Mouse (Mus musculus): Measurements from ENCODE around the gene Gm21970.

Gene Gm21970

DNA sequence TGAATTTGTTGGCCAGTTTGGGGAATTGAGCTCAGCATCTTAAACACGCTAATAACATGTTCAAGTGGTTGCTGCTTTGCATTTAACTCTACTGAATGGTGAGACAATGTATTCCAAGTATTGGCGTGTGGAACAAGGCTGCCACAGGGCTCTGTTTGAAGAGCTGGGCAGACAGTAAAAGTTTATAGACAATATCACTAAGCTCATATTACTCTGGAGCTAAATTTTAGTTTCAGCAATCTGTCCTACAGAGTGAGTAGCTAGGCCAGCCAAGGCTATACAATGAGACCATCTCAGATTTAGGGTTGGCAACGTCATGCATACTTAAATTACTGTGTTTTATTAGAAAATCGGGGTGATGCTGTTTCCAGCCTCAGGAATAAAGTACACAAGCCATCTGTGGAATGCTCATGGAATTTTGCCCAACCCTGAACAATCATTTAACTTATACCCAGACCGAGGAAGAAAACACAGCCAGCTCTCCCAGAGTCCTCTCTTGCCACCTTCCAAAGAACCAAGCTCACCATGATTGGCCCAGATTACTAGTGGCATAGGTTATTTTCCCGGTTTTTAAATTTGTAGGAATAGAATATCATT, 10.1 kb downstream of the Gm21970 start:
- no peak for DNase-seq (ENCODE audit: low spot score)

DNA sequence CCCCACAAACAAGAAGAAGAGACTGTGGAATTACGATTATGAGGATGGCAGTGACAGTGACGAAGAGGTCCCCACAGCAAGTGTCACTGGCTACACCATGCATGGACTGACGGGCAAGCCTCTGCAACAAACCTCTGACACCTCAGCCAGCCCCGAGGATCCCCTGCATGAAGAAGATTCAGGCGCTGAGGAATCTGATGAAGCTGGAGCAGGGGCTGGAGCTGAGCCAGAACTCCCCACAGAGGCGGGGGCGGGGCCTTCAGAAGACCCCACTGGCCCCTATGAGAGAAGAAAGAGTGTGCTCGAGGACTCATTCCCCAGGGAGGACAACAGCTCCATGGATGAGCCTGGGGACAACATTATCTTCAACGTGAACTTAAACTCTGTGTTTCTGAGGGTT, 12.3 kb downstream of the Gm21970 start:
- DNase-seq (ENCODE audit: low spot score), result no peak

DNA sequence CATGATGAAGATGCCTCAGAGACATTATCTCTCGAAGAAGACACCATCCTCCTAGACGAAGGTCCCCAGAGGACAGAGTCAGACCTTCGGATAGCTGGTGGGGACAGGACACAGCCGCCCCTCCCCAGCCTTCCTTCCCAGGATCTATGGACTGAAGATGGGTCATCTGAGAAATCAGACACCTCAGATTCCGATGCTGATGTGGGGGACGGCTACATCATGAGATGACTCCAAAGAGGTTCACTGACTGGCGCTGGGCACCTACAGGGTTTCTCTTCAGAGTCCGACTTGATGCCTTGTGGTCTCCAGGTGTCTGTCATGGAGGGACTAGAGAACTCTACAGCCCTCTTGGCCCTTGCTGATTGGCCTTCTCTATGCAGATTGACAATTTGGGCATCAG, 12.7 kb downstream of the Gm21970 start:
- no peak for DNase-seq (ENCODE audit: low spot score)

DNA sequence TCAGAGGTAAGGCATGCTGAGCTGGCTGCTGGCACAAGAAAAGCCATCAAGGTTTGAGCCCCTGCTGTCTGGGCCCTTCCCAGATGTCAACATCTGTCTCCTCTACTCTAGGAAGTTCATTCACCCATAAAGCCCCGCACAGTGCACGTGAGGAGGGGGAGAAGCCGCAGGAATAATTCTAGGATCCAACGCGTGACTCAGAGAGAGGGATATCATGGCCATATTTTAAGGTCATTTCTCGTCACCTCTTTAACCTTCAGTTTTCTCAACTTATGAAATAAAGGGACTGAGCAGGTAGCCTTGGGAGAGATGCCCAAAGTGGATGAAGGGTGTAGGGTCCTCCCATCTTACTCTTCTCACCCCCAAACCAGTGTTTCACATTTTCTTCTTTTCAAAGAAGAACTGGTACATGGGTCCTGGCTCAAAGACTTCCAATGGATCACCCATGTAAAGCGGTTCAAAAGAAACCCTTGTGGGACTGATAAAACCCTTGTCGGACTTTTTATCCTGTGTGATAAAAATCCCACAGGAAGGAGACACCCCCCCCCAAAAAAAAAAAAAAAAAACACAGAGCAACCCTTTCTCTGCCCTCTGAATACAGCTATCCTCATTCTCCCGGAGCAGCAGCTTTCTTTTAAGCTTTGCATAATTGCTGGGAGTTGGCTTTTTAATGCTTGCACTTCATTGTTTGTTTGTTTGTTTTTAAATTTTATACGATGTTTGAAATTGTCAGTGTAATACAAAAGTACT, 13.5 kb downstream of the Gm21970 start:
- no peak for DNase-seq (ENCODE audit: low spot score)

DNA sequence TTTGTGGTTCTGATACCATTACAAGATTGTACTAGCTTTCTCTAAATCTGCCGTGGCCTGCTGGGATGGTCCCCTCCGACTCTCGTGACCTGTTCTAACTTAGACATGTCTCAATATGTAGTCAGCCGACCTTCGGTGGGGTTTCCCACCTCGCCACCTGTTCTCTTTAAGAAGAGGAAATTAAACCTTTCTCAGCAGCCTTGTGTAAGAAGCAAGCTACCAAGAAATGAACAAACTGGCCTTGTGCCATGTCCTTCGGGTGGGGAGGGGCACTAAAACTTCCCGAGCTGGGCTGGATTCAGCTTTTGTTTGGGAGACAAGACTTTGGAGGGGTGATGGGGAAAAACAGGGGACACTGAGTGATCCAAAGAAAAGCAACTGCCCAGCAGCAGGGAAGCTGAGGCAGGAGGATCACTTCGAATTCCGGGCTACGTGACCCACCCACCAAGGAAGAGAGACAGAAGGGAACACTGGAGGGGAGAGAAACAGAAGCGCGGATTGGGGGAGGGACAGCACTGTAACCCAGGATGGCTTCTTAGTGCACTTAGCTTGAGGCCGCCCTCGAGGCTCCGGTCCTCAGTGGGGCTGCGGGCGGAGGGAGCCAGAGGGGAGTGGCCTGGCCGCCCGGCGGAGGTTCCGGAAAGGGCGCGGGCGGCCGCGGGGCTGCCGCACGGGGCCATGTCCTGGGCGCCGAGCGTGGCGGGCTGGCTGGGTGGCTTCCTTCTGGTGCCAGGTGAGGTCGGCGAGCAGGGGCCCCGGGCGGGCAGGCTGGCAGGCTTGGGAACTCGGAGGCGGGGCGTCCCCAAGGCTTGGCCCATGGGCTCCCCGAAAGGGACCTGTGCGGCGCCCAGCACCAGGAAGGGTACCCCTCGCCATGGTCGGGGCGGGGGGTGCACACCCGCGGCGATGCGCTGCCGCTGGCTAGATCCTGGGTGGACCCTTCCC, 14.4 kb downstream of the Gm21970 start, which contains the start of gene Il10rb:
Gene Il10rb (plus strand): TSS at position 525 of the 945 bp plus-strand sequence.
- DNase-seq (ENCODE audit: low spot score), result peak; percentile 60

DNA sequence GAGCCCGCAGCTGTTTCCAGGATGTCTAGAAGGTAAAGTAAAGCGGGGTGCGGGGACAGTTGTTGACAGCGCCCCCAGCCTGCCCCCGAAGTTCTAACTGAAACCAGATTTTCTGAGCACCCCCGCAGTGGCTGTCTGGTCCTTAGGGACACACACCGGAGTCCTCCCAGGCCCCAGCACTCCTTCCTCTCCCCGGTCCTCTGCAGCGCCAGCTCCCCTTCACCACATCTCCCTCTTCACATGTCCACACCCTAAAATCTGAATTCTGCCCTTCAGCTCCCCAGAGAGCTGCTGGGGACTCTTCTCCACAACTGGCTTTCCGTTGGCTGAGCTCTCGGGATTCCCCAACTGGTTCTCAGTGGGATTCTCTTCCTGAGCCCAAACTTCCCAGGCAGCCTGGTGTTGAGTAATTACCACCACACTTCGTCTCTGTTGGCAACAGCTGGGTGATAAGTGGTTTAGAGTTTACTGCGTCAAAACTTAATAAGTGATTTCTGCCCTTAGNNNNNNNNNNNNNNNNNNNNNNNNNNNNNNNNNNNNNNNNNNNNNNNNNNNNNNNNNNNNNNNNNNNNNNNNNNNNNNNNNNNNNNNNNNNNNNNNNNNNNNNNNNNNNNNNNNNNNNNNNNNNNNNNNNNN, 15.2 kb downstream of the Gm21970 start:
- DNase-seq (ENCODE audit: low spot score), result peak; percentile 56

DNA sequence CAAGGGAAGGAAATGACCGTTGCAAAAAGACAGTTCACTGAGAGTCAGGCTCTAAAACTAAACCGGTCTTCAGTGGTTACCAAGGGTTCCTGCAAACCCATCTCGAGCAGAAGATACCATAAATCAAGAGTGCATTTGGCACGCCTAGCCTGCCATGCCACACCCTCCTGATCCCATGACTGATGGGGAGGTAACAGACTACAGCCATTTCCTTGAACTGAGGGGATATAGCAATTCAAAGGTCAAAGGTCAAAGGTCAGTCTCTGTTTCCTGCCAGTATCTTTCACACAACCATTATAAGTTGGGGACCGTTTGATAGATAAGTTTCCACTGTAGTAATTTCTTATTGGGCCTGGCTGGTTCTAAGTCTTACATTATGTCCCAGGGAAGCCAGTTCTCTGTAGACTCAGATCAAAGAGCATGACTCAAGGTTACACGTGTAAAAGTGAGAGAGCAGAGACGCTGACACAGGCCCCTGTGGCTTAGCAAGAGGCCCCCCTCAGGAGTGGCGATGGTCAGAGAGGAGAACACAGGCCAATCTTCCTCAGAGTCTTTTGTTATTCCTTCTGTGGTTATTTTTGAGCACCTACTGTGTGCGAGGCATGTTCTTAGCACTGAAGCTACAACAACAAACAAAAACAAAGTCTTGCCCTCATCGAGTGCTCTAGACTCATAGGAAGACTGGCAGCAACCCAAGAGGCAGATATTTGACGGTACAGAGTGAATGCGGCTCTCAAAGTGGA, 21.8 kb downstream of the Gm21970 start:
- DNase-seq (ENCODE audit: low spot score), result peak; percentile 22

DNA sequence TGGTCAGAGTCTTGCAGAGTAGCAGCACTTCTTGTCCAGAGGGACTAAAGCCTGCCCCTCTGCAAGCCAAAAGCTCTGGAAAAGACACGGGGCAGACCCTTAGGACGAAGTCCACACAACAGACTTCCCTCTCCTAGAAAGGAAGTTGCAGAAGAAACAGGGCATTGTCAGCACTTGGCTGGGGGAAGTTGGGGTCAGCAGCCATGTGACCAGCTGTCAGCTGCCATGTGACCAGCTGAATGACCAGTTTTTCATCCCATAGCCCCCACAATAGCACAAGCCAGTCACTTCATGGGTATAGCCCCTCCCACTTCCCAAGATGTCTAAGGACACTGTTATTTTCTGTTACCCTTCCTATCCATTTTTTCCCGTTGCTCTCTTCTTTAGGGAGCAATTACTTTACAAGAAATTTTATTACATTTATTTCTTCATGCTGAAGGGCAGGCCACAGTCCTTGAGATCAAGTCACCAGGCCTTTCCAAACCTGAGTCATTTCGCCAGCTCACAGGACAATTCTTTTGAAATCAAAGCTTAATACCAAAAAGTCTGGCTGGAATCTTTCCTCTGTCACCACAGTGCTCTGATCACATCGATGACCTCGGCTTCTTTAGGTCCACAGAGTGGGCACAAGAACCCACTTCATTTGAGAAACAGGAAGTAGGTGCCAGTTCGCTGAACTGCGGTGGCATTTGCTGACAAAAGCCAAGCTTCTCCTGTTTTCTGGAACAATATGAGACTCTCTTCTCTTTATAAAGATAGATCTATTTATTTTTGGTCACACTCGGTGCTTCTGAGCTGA, 24.1 kb downstream of the Gm21970 start:
- no peak for DNase-seq (ENCODE audit: low spot score)

DNA sequence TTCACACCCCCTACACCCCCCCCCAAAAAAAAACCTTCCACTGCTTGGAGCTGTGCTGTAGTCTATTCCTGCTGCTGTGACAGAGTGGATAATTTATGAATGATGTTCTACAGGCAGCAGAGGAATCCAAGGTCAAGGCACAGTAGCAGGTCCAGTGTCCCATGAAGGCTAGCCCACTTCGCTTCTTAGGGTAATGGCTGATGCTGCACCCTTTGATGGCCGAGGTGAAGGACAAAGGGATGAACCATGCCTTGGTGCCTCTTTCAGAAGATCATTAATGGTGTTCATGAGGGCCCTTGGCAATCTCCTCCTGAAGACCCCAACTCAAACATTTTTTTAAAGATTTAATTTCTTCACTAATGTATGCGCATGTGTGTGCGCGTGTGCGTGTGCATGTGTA, 24.8 kb downstream of the Gm21970 start:
- DNase-seq (ENCODE audit: low spot score), result no peak

DNA sequence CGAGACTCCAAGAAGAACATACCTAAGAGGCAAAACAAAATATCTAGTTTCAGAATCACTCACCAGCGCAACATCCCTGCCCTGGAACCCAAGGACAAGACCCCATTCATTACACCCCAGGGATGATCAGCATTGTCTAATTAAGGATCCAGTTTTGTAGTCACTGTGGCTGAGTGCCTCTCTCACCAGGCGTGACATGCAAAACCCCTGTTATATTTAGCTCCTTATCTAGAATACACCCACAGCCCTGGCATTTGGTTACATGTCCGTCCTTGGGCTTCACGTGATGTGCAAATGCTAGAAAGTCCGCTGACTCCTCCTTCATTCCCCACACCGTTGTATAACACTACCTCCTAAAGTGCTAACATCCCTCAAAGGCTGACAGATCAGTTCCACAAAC, 25.4 kb downstream of the Gm21970 start:
- DNase-seq (ENCODE audit: low spot score), result no peak

DNA sequence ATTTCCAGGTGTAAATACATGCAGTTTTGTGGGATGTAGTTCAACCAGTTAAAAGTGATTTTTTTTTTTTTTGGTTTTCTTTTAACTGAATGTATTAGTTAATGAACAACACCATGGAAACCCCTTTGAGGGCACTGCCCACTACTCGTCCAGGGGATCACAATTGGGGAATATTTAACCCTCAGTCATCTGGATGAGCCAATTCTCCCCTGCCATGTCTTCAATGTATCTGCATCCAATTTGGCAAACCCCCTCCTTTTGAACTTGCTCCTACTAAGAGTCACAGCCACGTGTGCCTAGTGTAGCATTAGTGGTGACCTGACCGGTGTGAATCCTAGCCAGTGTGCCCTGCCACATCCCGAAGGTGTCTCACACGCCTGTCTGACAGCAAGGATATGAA, 27.0 kb downstream of the Gm21970 start:
- no peak for DNase-seq (ENCODE audit: low spot score)

DNA sequence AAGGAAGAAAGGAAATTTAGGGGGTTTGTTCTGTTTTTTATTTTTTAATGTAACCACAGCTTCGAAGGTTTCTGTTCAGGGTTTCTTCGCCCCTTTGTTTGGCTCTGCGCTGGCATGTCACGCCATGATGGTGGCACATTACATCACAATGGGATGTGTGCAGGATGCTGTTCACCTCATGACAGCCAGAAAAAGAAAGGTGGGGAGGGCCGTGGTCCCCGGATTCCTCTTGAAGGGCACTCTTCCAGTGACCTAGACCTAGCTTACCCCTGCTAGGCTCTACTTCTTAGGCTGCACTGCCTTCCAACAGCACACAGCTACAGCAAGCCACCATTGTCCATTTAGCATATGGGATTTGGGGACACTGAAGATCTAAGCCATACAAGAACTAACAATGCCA, 34.3 kb downstream of the Gm21970 start:
- DNase-seq (ENCODE audit: low spot score), result no peak

DNA sequence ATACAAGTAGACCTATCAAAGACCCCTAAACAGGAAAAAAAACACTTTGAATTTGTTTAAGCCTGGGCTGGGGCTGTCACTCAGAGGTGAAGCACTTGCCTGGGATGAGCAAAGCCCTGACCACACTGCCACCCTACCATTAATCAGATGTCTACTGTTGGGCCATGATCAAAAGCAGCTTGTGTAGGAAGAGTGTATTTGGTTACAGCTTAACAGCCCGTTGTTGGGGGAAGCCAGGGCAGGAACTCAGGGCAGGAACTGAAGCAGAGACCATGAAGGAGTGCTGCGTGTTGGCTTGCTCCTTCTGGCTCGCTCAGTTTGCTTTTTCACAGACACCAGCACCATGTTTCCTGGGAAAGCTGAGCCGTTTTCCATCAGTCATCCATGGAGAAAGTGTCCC, 35.1 kb downstream of the Gm21970 start:
- DNase-seq (ENCODE audit: low spot score), result no peak

DNA sequence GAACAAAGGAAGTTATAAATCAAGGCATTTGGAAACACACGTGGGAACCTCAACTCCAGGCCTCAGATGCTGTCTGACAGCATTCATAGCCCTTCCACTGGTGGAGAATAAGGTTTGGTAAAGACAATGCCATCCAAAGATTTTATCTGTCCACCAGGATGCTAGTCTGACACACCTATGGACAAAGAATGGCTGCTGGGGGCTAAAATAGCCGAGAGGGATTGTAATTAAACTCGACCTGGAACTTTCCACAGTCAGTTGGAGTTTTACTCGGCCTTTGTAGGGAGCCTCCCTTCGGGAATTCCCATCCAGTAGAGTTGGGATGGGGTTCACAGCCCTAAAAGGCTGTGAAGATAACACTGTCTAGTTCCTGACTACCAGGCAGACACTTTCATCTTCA, 35.9 kb downstream of the Gm21970 start:
- DNase-seq (ENCODE audit: low spot score), result no peak

DNA sequence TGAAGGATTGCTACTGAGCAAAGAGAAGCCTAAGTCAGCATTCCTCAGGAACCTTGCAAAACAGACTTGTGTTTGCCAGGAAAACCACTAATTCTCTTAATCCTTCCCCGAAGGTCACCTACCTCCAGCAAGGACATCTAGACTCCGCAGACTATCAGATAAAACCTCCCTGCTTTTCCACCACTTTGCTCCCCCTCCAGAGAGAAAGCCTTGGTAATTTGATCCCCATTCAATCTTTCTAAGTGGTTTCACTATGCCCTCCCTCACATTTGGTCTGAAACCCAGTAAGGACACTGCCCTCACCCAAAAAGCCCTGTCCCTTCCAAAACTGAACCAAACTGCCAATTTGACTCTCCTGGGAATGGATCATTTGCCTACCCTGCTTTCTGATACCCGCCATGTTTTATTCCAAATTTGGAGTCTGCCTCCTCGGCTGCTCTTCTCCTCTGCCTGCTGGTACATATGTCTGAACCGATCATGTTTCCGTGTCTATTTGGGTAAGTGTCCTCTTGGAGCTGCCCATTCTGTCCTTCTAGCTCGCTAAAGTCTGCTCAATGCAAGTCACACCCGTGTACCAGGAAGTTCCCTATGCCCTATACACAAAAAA, 36.8 kb downstream of the Gm21970 start:
- peak; percentile 17 for DNase-seq (ENCODE audit: low spot score)

DNA sequence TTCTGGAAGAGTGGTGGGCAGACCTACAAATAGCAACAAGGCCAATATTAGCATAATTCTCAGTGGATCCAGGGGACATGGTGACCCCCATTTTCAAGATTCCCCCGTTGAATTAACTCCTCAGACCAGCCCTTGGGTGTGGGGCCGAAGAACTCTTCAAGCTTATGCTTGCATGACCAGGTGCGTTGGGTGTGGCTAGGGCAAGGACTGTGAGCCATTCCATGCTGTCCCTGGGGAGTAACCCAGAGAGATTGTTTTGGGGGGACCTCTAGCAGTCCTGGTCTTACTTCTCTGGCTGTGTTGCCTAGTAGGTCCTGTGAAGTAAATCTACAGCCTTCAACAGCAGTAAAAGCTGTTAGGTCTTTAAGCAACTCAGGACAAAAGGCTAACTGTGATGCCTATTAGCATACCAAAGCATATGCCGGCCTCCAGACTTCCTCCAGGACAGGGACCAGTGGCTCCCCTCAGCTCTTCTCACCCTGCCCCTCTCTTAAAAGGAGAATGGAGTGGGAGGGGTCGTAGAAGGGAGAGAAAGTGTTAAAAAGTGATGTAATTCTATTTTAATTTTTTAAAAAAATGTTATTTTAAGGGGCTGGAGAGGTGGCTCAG, 41.3 kb downstream of the Gm21970 start:
- DNase-seq (ENCODE audit: low spot score), result no peak

DNA sequence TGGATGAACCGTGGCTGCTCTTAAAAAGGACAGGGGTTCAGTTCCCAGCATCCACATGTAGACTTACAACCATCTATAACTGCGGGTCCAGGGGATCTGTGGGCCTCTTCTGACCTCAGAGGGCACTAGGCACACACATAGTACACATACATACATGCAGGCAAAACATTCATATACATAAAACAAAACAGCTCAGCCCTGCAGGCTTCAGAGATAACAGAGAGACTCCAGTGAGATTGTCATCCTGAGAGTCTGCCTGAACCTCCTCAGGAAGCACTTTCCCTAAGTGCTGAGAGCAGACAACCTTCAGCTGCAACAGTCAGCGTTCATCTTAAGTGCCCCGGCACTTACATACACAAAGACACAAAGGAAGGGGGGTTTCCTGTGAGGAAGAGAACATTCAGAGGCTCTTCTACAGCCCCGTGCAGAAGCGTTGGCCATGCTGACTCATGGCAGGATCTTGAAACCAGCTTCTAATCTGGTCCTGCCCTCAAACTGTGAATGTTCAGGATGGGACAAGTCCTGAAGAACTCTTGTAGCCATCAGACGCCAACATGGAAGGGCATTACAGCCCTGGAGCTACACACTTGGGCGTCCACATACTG, 41.9 kb downstream of the Gm21970 start:
- DNase-seq (ENCODE audit: low spot score), result no peak

DNA sequence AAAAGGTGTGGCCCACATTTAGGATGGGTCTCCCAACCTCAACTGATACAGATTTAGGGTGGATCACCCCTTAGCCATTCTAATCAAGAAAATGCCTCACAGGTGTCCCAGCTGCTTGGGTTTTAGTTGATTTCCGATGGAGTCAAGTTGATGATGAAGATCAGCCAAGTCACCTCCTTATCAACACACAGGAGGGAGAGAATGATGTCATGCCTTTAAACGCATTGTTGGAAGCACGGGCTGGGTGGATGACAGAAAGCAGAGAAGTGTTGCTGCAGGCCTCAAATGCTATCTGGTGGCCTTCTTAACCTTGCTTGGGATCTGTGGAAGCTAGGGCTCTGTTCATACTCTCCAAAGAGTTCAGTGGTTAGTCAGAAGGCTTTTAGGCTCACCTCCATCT, 42.6 kb downstream of the Gm21970 start:
- no peak for DNase-seq (ENCODE audit: low spot score)

DNA sequence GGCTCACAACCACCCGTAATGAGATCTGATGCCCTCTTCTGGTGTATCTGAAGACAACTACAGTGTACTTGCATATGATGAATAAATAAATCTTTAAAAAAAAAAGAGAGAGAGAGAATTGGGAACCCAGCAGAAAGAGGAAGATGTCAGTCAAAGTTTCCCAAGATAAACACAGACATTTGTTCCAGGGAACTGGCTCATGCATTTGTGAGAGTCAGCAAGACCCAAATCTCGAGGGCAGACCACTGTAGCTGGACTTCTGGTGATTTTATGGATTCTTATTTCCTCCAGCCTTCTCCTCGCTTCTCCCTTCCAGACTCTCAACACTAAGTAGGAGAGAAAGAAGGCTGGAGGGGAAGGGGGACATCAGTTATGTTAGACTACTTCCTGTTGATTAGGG, 46.6 kb downstream of the Gm21970 start:
- no peak for DNase-seq (ENCODE audit: low spot score)
